Mouse (Mus musculus) thymus, postnatal 36 days (tissue): ENCODE data around the gene Olfr1090.

Experiments used
- DNase-seq, 2 experiments: peaks; one replicate each; pipeline ENCODE4 v3.0.0; 2022; ENCODE audit warnings: mixed read lengths in 2 of 2

Gene Olfr1090

GRCm38 (mm10) chr2:86758893-86759292, at the start of gene Olfr1090:
TSS of gene Olfr1090 (minus strand) at chr2:86758993.
- DNase-seq = no peak

GRCm38 (mm10) chr2:86782179-86782578, 23.4 kb upstream of the Olfr1090 start, which contains the start of gene Olfr1093:
TSS of gene Olfr1093 (plus strand) at chr2:86782479.
- DNase-seq = no peak

- DNase-seq = no peak
Measured at GRCm38 (mm10) chr2:86761050-86761449, 2.3 kb upstream of the Olfr1090 start.

GRCm38 (mm10) chr2:86733601-86734000, 25.2 kb downstream of the Olfr1090 start, which contains the start of gene Olfr1089:
TSS of gene Olfr1089 (minus strand) at chr2:86733701.
- DNase-seq = no peak
